Mouse (Mus musculus): ENCODE measurements around the gene Rilpl1. TPM values are rescaled to one million over a fixed set of nuclear protein-coding genes. Genes with fewer than 3 reads are reported as not detected.
A peak's percentile ranks its signal among the peaks of the same experiment; 100 is the strongest.
"Not testable (repeated sequence)": the region's sequence is repeated elsewhere in the genome, so short reads cannot be mapped to it uniquely, and the experiment has no call there.

Gene Rilpl1
- polyA plus RNA-seq, 1 experiment from 2014 or later, result 9.8 TPM

DNA sequence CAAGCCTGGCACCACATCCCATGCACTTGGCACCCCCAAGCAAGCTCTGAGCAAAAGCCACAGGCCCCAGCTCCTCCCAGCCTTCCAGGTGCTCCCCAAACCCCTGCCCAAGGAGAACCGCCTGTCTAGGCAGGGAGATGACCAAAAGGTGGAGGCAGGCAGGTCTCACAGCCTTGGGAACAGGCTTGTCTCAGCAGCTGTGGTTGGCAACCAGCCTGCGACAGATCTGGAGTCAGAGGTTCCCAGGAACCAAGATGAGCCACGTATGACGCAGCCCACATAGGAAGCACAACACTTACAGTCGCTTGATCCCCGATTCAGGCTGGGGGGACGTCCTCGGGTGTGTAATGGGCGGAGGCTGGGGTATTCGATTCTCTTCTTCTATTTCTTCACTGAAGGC is 29.6 kb downstream of the Rilpl1 start:
- H3K27ac ChIP-seq (ENCODE audit: low read depth, low read length), result no peak overlapping the region
- peaks cover 5% of the 10 kb centered on the region for H3K36me3 ChIP-seq (ENCODE audit: control insufficient read depth, insufficient read depth, low read length)
- H3K4me3 ChIP-seq (ENCODE audit: low read depth, low read length), result no peak overlapping the region
- DNase-seq (ENCODE audit: low spot score), result no peak
- no peak overlapping the region for H3K9ac ChIP-seq (ENCODE audit: low read depth, low read length)
- H3K9me3 ChIP-seq (ENCODE audit: control insufficient read depth, low read length), result no peaks in the 10 kb centered on the region
- peaks cover 20% of the 10 kb centered on the region for H3K4me1 ChIP-seq (replicated peaks; ENCODE audit: control insufficient read depth, insufficient read depth, low read length)
- no peaks in the 10 kb centered on the region for H3K27me3 ChIP-seq (replicated peaks; ENCODE audit: control insufficient read depth, insufficient read depth, low read length)
- no peak overlapping the region for H3K4me2 ChIP-seq
- 83% methylated on average over 10 of the region's 10 CpGs for WGBS
- ATAC-seq (replicated peaks; ENCODE audit: low FRiP score), result no peak

GRCm38 (mm10) chr5:124500573-124500972 is 30.6 kb downstream of the Rilpl1 start:
- no peak overlapping the region for H3K9ac ChIP-seq (ENCODE audit: low read depth, low read length)
- WGBS, result 86% methylated on average over 3 of the region's 3 CpGs
- no peaks in the 10 kb centered on the region for H3K9me3 ChIP-seq (ENCODE audit: control insufficient read depth, low read length)
- peaks cover 5% of the 10 kb centered on the region for H3K36me3 ChIP-seq (ENCODE audit: control insufficient read depth, insufficient read depth, low read length)
- DNase-seq (ENCODE audit: low spot score) (no peak), ATAC-seq (replicated peaks; ENCODE audit: low FRiP score) (no peak)
- no peaks in the 10 kb centered on the region for H3K27me3 ChIP-seq (replicated peaks; ENCODE audit: control insufficient read depth, insufficient read depth, low read length)
- no peak overlapping the region for H3K4me3 ChIP-seq (ENCODE audit: low read depth, low read length)
- peaks cover 20% of the 10 kb centered on the region for H3K4me1 ChIP-seq (replicated peaks; ENCODE audit: control insufficient read depth, insufficient read depth, low read length)
- no peak overlapping the region for H3K4me2 ChIP-seq
- H3K27ac ChIP-seq (ENCODE audit: low read depth, low read length), result no peak overlapping the region

DNA sequence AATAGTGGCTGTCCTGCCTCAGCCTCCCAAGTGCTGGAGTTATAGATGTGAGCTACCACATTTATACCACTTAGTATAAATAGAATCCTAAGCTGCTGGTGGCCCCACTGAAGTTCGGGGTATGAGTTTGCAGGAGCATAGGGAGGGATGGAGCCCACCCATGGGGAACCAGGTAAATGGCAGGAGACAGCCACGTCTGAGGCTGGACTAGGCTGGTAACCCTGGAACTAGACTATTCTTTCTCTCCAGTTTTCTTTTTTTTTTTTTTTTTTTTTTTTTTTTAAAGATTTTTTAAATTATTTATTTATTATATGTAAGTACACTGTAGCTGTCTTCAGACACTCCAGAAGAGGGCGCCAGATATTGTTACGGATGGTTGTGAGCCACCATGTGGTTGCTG is 31.2 kb downstream of the Rilpl1 start:
- H3K4me2 ChIP-seq; H3K27me3 ChIP-seq (replicated peaks; ENCODE audit: control insufficient read depth, insufficient read depth, low read length); H3K4me3 ChIP-seq (ENCODE audit: low read depth, low read length); H3K27ac ChIP-seq (ENCODE audit: low read depth, low read length); H3K9ac ChIP-seq (ENCODE audit: low read depth, low read length); ATAC-seq (replicated peaks; ENCODE audit: low FRiP score); DNase-seq (ENCODE audit: low spot score); H3K36me3 ChIP-seq (ENCODE audit: control insufficient read depth, insufficient read depth, low read length); H3K9me3 ChIP-seq (ENCODE audit: control insufficient read depth, low read length): not testable (repeated sequence)
- peaks cover 20% of the 10 kb centered on the region for H3K4me1 ChIP-seq (replicated peaks; ENCODE audit: control insufficient read depth, insufficient read depth, low read length)
- WGBS, result 76% methylated on average over 2 of the region's 4 CpGs

GRCm38 (mm10) chr5:124499001-124499400 is 32.2 kb downstream of the Rilpl1 start:
- no peak overlapping the region; the same call in 1 of the 2 replicates for H3K4me2 ChIP-seq

DNA sequence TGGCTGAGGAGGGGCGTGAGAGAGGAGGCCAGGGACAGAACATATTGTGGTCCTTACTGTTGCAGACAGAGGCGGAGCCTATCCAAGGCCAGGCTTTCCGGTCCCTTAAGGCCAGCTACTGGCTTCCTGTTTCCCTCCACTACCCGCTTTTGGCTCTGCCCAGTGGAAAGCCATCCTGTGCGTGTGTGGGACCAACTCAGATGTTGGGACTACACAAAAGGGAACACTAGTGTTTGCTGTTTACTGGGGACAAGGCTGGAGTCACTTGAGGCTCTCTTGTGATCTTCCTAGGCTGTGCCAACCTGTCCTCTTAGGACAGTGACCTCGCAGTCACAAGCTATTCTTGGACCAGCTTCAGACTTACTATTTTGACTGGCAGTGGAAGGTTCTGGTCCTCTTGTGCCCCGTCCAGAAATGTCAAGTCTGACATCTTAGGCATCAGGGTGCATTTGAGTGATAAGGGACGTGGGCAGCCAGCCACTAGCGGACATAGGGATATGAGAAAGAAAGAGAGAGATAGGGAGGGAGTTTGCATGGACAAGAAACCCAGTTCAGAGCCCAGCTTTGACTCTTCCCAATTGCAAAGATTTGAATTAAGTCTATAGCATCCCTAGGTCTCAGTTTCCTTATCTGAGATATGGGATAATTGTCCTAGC is 32.8 kb downstream of the Rilpl1 start:
- DNase-seq (ENCODE audit: low spot score), result no peak
- Histone ChIP-seq H3K4me1 (replicated peaks; ENCODE audit: control insufficient read depth, insufficient read depth, low read length) (peaks cover 20% of the 10 kb centered on the region), H3K4me3 (ENCODE audit: low read depth, low read length) (no peak overlapping the region), H3K27me3 (replicated peaks; ENCODE audit: control insufficient read depth, insufficient read depth, low read length) (no peaks in the 10 kb centered on the region), H3K9ac (ENCODE audit: low read depth, low read length) (no peak overlapping the region), H3K4me2 (peak overlapping the region; percentile 10), H3K9me3 (ENCODE audit: control insufficient read depth, low read length) (no peaks in the 10 kb centered on the region), H3K27ac (ENCODE audit: low read depth, low read length) (peak overlapping the region; percentile 45; the same call in 1 of the 2 replicates), H3K36me3 (ENCODE audit: control insufficient read depth, insufficient read depth, low read length) (peaks cover 5% of the 10 kb centered on the region)
- no peak for ATAC-seq (replicated peaks; ENCODE audit: low FRiP score)
- 42% methylated on average over 9 of the region's 9 CpGs for WGBS

More at GRCm38 (mm10) chr5:124499001-124499400, 32.2 kb downstream of the Rilpl1 start:
- Histone ChIP-seq H3K4me3 (ENCODE audit: low read depth, low read length) (no peak overlapping the region), H3K4me1 (replicated peaks; ENCODE audit: control insufficient read depth, insufficient read depth, low read length) (peaks cover 20% of the 10 kb centered on the region), H3K27me3 (replicated peaks; ENCODE audit: control insufficient read depth, insufficient read depth, low read length) (no peaks in the 10 kb centered on the region), H3K9me3 (ENCODE audit: control insufficient read depth, low read length) (no peaks in the 10 kb centered on the region), H3K36me3 (ENCODE audit: control insufficient read depth, insufficient read depth, low read length) (peaks cover 5% of the 10 kb centered on the region), H3K9ac (ENCODE audit: low read depth, low read length) (no peak overlapping the region), H3K27ac (ENCODE audit: low read depth, low read length) (no peak overlapping the region)
- DNase-seq (ENCODE audit: low spot score), result no peak
- 35% methylated on average over 5 of the region's 5 CpGs for WGBS
- ATAC-seq (replicated peaks; ENCODE audit: low FRiP score), result peak; percentile 61; the same call in 1 of the 2 replicates

DNA sequence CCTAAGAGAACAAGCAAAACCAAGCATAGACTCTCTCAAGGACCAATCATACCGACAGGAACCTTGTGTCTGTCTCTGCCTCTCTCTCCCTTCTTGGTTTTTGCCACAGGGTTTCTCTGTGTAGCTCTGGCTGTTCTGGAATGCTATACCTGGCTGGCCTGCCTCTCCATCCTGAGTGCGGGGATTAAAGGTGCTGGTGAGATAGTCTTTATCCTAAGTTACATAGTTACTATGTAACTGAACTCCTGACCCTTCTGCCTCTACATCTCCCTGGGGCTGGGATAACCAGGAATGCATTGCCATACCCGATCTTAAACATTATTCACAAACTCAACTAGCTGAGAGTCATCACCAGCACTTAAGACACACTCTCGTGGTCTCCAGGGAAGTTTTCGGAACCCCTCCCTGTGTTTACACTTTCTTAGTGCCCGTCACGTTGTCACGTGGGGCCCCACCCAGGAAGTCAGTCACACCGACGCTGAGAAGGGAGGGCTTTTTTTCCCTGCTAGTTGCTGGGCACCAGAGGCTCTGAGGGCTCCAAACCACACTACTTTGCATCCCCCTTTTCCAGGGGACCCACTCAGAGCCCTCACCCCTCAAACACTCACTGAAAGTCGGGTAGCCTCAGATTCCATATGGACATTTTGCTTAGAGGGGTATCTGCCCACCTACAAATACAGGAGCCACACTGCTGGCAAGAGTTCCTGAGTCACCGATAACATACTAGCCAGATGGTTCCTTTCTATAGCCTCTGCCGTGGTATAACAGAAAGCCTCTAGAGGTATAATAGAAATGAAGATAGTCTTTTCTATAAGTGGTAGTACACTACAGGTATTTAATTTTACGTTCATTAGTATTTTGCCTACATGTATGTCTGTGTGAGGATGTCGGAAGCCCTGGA is 34.3 kb downstream of the Rilpl1 start:
- Histone ChIP-seq H3K36me3 (ENCODE audit: control insufficient read depth, insufficient read depth, low read length) (peaks cover 5% of the 10 kb centered on the region), H3K9me3 (ENCODE audit: control insufficient read depth, low read length) (no peaks in the 10 kb centered on the region), H3K27ac (ENCODE audit: low read depth, low read length) (no peak overlapping the region), H3K9ac (ENCODE audit: low read depth, low read length) (no peak overlapping the region), H3K4me1 (replicated peaks; ENCODE audit: control insufficient read depth, insufficient read depth, low read length) (peaks cover 20% of the 10 kb centered on the region), H3K27me3 (replicated peaks; ENCODE audit: control insufficient read depth, insufficient read depth, low read length) (no peaks in the 10 kb centered on the region), H3K4me2 (peak overlapping the region; percentile 42; the same call in 1 of the 2 replicates), H3K4me3 (ENCODE audit: low read depth, low read length) (no peak overlapping the region)
- 50% methylated on average over 15 of the region's 15 CpGs for WGBS
- ATAC-seq (replicated peaks; ENCODE audit: low FRiP score), result no peak
- no peak for DNase-seq (ENCODE audit: low spot score)

DNA sequence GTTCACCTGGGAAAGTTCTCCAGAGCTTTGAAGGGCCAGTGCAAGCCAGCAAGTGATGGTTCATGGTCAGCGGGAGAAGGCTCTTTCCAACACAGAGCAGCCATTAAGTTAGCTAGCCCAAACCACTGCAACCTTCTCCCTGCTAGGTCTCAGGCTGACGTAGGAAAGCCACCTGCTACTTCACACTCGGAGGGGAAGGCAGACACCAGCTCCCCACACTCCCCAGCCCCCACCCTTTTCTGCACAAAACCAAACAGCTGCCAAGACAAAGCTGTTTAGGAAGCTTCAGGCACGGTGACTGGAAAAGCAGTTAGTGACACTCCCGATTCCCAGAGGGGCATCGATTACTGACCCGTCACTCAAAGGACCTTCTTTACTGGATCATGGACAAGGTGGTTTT is 35.6 kb downstream of the Rilpl1 start:
- Histone ChIP-seq H3K27me3 (replicated peaks; ENCODE audit: control insufficient read depth, insufficient read depth, low read length) (no peaks in the 10 kb centered on the region), H3K9ac (ENCODE audit: low read depth, low read length) (no peak overlapping the region), H3K9me3 (ENCODE audit: control insufficient read depth, low read length) (no peaks in the 10 kb centered on the region), H3K4me2 (no peak overlapping the region), H3K4me3 (ENCODE audit: low read depth, low read length) (no peak overlapping the region), H3K27ac (ENCODE audit: low read depth, low read length) (no peak overlapping the region), H3K36me3 (ENCODE audit: control insufficient read depth, insufficient read depth, low read length) (peaks cover 6% of the 10 kb centered on the region), H3K4me1 (replicated peaks; ENCODE audit: control insufficient read depth, insufficient read depth, low read length) (peaks cover 20% of the 10 kb centered on the region)
- WGBS, result 75% methylated on average over 7 of the region's 7 CpGs
- no peak for ATAC-seq (replicated peaks; ENCODE audit: low FRiP score)
- no peak for DNase-seq (ENCODE audit: low spot score)

DNA sequence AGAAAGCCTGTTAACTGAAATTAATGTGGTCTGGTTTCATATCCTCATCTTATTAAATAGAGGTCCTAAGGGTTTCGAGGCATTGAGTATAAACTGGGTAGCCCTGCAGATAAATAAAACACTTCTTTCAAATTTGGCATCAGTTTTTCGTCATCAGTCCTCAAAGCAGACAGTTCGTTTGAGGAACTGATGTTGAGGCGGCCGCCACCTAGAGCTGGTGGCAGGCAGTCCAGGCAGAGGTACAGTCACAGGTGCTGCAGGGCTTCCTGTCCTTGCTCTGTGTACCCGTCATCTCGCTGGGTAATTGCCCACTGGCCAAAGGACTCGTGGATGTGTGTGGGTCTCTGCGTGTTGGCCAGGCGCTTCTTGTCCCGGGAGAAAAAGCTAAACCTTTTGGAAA is 37.7 kb downstream of the Rilpl1 start:
- Histone ChIP-seq H3K4me1 (replicated peaks; ENCODE audit: control insufficient read depth, insufficient read depth, low read length) (peaks cover 10% of the 10 kb centered on the region), H3K4me3 (ENCODE audit: low read depth, low read length) (no peak overlapping the region), H3K36me3 (ENCODE audit: control insufficient read depth, insufficient read depth, low read length) (peaks cover 11% of the 10 kb centered on the region), H3K27me3 (replicated peaks; ENCODE audit: control insufficient read depth, insufficient read depth, low read length) (no peaks in the 10 kb centered on the region), H3K9me3 (ENCODE audit: control insufficient read depth, low read length) (no peaks in the 10 kb centered on the region), H3K4me2 (no peak overlapping the region), H3K27ac (ENCODE audit: low read depth, low read length) (no peak overlapping the region), H3K9ac (ENCODE audit: low read depth, low read length) (no peak overlapping the region)
- DNase-seq (ENCODE audit: low spot score) (no peak), ATAC-seq (replicated peaks; ENCODE audit: low FRiP score) (no peak)
- 78% methylated on average over 11 of the region's 11 CpGs for WGBS

Measured in liver, embryonic 11.5 days (tissue).